Mouse (Mus musculus) hindbrain, embryonic 16.5 days (tissue): ENCODE results near the gene Wnt5a. TPM values are rescaled to one million over a fixed set of nuclear protein-coding genes. Genes with fewer than 3 reads are reported as not detected.
A peak's percentile ranks its signal among the peaks of the same experiment; 100 is the strongest.

Experiments used
- ATAC-seq: fragments of 200-750 bp; cut with Nextera tagmentation; 2 replicates; pipeline ENCODE4 v1.8.0; 2017; ENCODE audit warnings: moderate TSS enrichment, moderate library complexity
- H3K27ac ChIP-seq: fragments of 300-500 bp; sonication (generic); 2 replicates; pipeline ENCODE4 v1.5.1; 2014; ENCODE audit warnings: low read depth, mild to moderate bottlenecking, control low read depth, low read length, moderate library complexity
- H3K27me3 ChIP-seq: fragments of 300-500 bp; sonication (generic); replicated peaks from 2 replicates; pipeline ENCODE4 v1.6.1; 2014; ENCODE audit warnings: low read length; ENCODE audit not compliant: control insufficient read depth, insufficient read depth
- H3K36me3 ChIP-seq: fragments of 300-500 bp; sonication (generic); 2 replicates; pipeline ENCODE4 v1.6.1; 2014; ENCODE audit warnings: mild to moderate bottlenecking, low read length, moderate library complexity, mixed read lengths; ENCODE audit not compliant: control insufficient read depth, insufficient read depth
- H3K4me1 ChIP-seq: fragments of 300-500 bp; sonication (generic); 2 replicates; pipeline ENCODE4 v1.6.1; 2014; ENCODE audit warnings: low read depth, low read length; ENCODE audit not compliant: control insufficient read depth, insufficient read depth
- H3K4me2 ChIP-seq: fragments of 300-500 bp; sonication (generic); 2 replicates; pipeline ENCODE4 v1.6.1; 2014; ENCODE audit warnings: mild to moderate bottlenecking, low read length, control low read depth, moderate library complexity
- H3K4me3 ChIP-seq: fragments of 300-500 bp; sonication (generic); 2 replicates; pipeline ENCODE4 v1.5.1; 2014; ENCODE audit warnings: mild to moderate bottlenecking, low read length, control low read depth, moderate library complexity
- H3K9ac ChIP-seq: fragments of 300-500 bp; sonication (generic); 2 replicates; pipeline ENCODE4 v1.6.1; 2014; ENCODE audit warnings: low read depth, mild to moderate bottlenecking, control low read depth, low read length, moderate library complexity
- H3K9me3 ChIP-seq: fragments of 300-500 bp; sonication (generic); 2 replicates; pipeline ENCODE4 v1.6.1; 2014; ENCODE audit warnings: mild to moderate bottlenecking, low read length, moderate library complexity; ENCODE audit not compliant: control insufficient read depth
- WGBS: fragments of 180-500 bp; shearing (Covaris S2); extraction: QIAGEN DNeasy Blood & Tissue Kit; methylation state at CpG from one replicate; pipeline ENCODE4 v1.1.7; 2014; 5-methylcytosine and 5-hydroxymethylcytosine counted together
- polyA plus RNA-seq: library from polyadenylated mRNA; unstranded; fragments of >200 nt; fragmentation: Nextera tagmentation; extraction: Ambion mirVana; gene quantifications from 2 replicates; pipeline ENCODE4 v1.2.1, GENCODE M21; 2015

Gene Wnt5a
- polyA plus RNA-seq, 1 experiment from 2014 or later: 17.8 TPM

DNA sequence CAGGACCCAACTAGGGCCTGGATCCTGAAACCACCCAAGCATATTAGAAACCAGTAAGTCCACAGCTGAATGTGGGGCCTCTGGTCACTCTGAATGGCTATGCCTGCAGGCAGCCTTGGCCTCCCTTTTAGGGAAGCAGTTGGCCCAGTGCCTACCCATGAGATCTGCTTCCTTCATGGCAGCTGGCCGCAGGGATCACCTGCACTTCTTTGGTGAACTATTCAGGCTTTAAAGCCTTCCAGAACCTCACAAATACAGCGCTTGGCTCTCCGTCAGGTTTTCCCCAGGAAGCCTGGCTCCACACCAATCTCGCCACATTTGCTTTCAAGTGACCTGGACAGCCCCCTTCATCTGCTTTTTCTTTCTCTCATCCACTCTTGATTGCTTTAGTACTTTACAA lies 31.3 kb downstream of the Wnt5a start:
- Histone ChIP-seq H3K27ac (0 out of 2 replicates have a peak overlapping the region, but pooled peaks have one; percentile 2), H3K36me3 (no peaks in the 10 kb centered on the region), H3K4me3 (no peak overlapping the region), H3K4me1 (no peaks in the 10 kb centered on the region), H3K27me3 (no peaks in the 10 kb centered on the region), H3K9ac (no peak overlapping the region), H3K4me2 (0 out of 2 replicates have a peak overlapping the region, but pooled peaks have one; percentile 11), H3K9me3 (no peaks in the 10 kb centered on the region)
- ATAC-seq: peak; percentile 89
- WGBS: 49% methylated on average over 4 of the region's 4 CpGs

DNA sequence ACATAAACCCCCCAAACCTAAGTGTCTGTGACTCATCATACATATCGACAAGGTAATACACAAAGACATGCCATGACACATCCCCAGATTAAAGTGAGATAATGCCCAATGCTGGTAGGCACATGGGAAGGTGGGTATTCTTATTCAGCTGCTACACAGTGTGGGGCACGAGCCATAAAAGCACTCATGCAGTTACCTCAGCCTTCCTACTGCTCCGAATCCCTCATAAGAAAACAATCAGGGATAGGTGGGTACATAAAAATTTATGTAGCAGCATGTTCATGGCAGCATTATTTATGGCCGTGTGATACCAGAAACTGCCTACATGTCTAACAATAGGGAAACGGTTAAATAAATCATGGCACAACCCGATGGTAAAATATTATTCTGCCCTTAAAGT lies 35.0 kb downstream of the Wnt5a start:
- 83% methylated on average over 6 of the region's 6 CpGs for WGBS
- no peaks in the 10 kb centered on the region for H3K9me3 ChIP-seq

DNA sequence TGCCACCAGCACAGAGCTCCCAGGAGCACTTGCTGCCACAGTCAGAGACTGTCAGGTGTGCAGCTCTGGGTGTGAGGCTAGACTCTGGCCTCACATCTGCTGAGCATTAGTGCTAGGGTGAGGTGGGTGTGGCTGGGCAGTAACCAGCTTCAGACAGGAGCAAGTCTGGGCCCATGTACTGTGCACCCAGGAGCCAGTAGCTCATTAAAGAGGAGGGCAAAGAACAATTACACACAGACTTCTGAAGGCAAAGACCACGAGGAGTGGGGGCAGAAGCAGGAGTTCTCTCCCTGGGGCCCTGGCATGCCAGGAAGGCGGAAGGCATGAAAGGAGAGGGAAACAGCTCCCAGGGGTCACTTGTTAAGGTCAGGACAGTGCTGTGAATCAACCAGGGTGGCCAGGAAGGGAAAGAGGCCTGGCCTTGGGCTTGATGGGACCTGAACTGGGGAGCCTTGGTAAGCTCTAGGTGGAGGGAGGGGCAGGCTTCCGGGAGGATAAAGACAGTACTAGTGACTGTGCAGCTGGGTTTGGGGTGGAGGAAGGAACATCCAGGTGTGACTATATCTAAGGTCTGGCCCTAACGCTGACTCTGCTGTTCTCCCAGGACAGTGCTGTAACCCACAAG lies 37.7 kb downstream of the Wnt5a start:
- H3K36me3 ChIP-seq: no peaks in the 10 kb centered on the region
- H3K9me3 ChIP-seq: no peaks in the 10 kb centered on the region
- H3K9ac ChIP-seq: no peak overlapping the region
- ATAC-seq: no peak
- no peaks in the 10 kb centered on the region for H3K4me1 ChIP-seq
- H3K27ac ChIP-seq: no peak overlapping the region
- H3K4me3 ChIP-seq: no peak overlapping the region
- H3K4me2 ChIP-seq: no peak overlapping the region
- WGBS: 55% methylated on average over 4 of the region's 4 CpGs
- no peaks in the 10 kb centered on the region for H3K27me3 ChIP-seq

More for the DNA sequence above, 35.0 kb downstream of the Wnt5a start:
- no peak for ATAC-seq
- Histone ChIP-seq H3K4me1 (no peaks in the 10 kb centered on the region), H3K36me3 (no peaks in the 10 kb centered on the region), H3K27ac (no peak overlapping the region), H3K4me2 (no peak overlapping the region), H3K27me3 (no peaks in the 10 kb centered on the region), H3K4me3 (no peak overlapping the region), H3K9ac (no peak overlapping the region)

DNA sequence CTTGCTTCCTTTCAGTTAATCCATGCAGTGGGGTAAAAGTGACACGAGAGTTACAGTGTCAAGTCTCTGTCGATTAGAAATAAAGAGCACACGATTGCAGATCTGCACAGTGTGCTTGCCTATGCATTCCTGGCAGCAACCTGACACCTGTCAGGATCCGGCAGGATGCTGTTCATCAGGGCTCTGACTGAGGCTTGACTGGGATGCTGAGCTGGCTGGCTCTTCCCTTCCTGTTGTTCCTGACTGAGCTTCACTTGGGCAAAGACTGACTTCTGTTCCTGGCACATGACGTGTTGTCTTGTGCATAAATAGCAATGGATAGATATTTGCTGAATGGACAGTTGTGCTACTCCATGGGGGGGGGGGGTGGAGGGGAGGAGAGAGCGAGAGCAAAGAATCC lies 57.3 kb downstream of the Wnt5a start:
- H3K27me3 ChIP-seq: no peaks in the 10 kb centered on the region
- WGBS: 67% methylated on average over 6 of the region's 6 CpGs

More for the DNA sequence above, 57.3 kb downstream of the Wnt5a start:
- Histone ChIP-seq H3K4me3 (no peak overlapping the region), H3K9ac (no peak overlapping the region), H3K4me1 (no peaks in the 10 kb centered on the region), H3K9me3 (no peaks in the 10 kb centered on the region), H3K4me2 (no peak overlapping the region), H3K27ac (no peak overlapping the region), H3K36me3 (no peaks in the 10 kb centered on the region)
- no peak for ATAC-seq
